ENCODE assay signal across 9 mouse cellular contexts in genomic region chr5:23993553-23993894, GRCm38 (mm10). TPM values are rescaled to one million over a fixed set of nuclear protein-coding genes. Genes with fewer than 3 reads are reported as not detected.
DNase-seq lines count a peak whose midpoint lies in the region; ATAC-seq and TF ChIP-seq lines count a peak whose summit lies in the region.
"Had no signal": no experiment of that assay in that cellular context is flagged by ENCODE, and none has a peak within 500 bp of the region (broad histone marks: within the 10 kb centered on the region; RNA-seq: fewer than 3 reads in every experiment).

No protein-coding gene starts in this region.

- no peak for TF ChIP-seq EP300 in stomach, postnatal 0 days (optimal IDR thresholded peaks at IDR 0.05)

- no peaks in the 10 kb centered on the region for H3K9me3 ChIP-seq in heart, embryonic 12.5 days (replicated peaks)
- no peaks in the 10 kb centered on the region for H3K9me3 ChIP-seq in stomach, embryonic 14.5 days (ENCODE audit: control insufficient read depth, low read depth, low read length)
- H3K9me3 ChIP-seq in stomach, postnatal 0 days (ENCODE audit: control insufficient read depth, low read length), result no peaks in the 10 kb centered on the region
- no peaks in the 10 kb centered on the region for H3K9me3 ChIP-seq in limb, embryonic 15.5 days

- no peaks in the 10 kb centered on the region for H3K27me3 ChIP-seq in heart, embryonic 12.5 days (replicated peaks)
- H3K27me3 ChIP-seq in stomach, embryonic 14.5 days (ENCODE audit: control insufficient read depth, insufficient read depth, low read length), result no peaks in the 10 kb centered on the region
- H3K27me3 ChIP-seq in stomach, postnatal 0 days (ENCODE audit: control insufficient read depth, insufficient read depth, low read length), result no peaks in the 10 kb centered on the region
- H3K27me3 ChIP-seq in limb, embryonic 15.5 days, result no peaks in the 10 kb centered on the region

- H3K4me1 ChIP-seq in heart, embryonic 12.5 days (replicated peaks), result peaks cover 31% of the 10 kb centered on the region
- H3K4me1 ChIP-seq in stomach, embryonic 14.5 days (ENCODE audit: control insufficient read depth, insufficient read depth, low read length), result peaks cover 5% of the 10 kb centered on the region; the same call in 1 of the 2 replicates
- no peaks in the 10 kb centered on the region for H3K4me1 ChIP-seq in stomach, postnatal 0 days (replicated peaks; ENCODE audit: control insufficient read depth, insufficient read depth)
- H3K4me1 ChIP-seq in limb, embryonic 15.5 days, result peaks cover 13% of the 10 kb centered on the region

- peak overlapping the region; percentile 83 for H3K27ac ChIP-seq in heart, embryonic 12.5 days (ENCODE audit: poor library complexity, severe bottlenecking)
- H3K27ac ChIP-seq in stomach, embryonic 14.5 days (ENCODE audit: low read length), result 0 out of 2 replicates have a peak overlapping the region, but pooled peaks have one; percentile 10
- H3K27ac ChIP-seq in stomach, postnatal 0 days (replicated peaks), result no peak overlapping the region
- peak overlapping the region; percentile 74 for H3K27ac ChIP-seq in limb, embryonic 15.5 days

- no peak overlapping the region for H3K4me3 ChIP-seq in heart, embryonic 12.5 days
- H3K4me3 ChIP-seq in stomach, embryonic 14.5 days (ENCODE audit: low read depth, low read length), result no peak overlapping the region
- no peak overlapping the region for H3K4me3 ChIP-seq in stomach, postnatal 0 days (ENCODE audit: low read depth, low read length)
- no peak overlapping the region for H3K4me3 ChIP-seq in limb, embryonic 15.5 days

- H3K4me2 ChIP-seq in heart, embryonic 12.5 days, result peak overlapping the region; percentile 27; the same call in 1 of the 2 replicates
- H3K4me2 ChIP-seq in stomach, embryonic 14.5 days (replicated peaks; ENCODE audit: low read depth, low read length), result no peak overlapping the region
- H3K4me2 ChIP-seq in stomach, postnatal 0 days (replicated peaks; ENCODE audit: low read depth), result no peak overlapping the region
- H3K4me2 ChIP-seq in limb, embryonic 15.5 days, result no peak overlapping the region

- WGBS in heart, embryonic 12.5 days, result 49% methylated on average over 2 of the region's 2 CpGs
- WGBS in stomach, embryonic 14.5 days, result 25% methylated on average over 2 of the region's 2 CpGs
- WGBS in stomach, postnatal 0 days, result 21% methylated on average over 2 of the region's 2 CpGs
- WGBS in limb, embryonic 15.5 days, result 12% methylated on average over 2 of the region's 2 CpGs

- DNase-seq in heart, adult 9 months (ENCODE audit: low spot score in 2 of 2), result no peak
- no peak for DNase-seq in stomach, postnatal 0 days (ENCODE audit: low spot score)
- no peak for DNase-seq in frontal cortex, postnatal 36 days (ENCODE audit: low spot score in 2 of 2)
- DNase-seq in thymus, postnatal 14 days, result no peak
- no peak for DNase-seq in embryo, embryonic 9.5 days (ENCODE audit: extremely low spot score)
- DNase-seq: right cerebral cortex, postnatal 25 days had no signal

- no peak for ATAC-seq in heart, embryonic 12.5 days (ENCODE audit: insufficient number of reproducible peaks, low FRiP score)
- no peak for ATAC-seq in stomach, embryonic 14.5 days (ENCODE audit: insufficient number of reproducible peaks, insufficient read depth, low FRiP score, low read depth)
- ATAC-seq in stomach, postnatal 0 days (ENCODE audit: low FRiP score, low TSS enrichment), result no peak
- ATAC-seq in limb, embryonic 15.5 days (ENCODE audit: insufficient number of reproducible peaks, low FRiP score, low TSS enrichment, low read depth), result 0 out of 2 replicates have a peak, but pooled peaks have one; percentile 44

- peaks cover 11% of the 10 kb centered on the region for H3K36me3 ChIP-seq in heart, embryonic 12.5 days
- no peaks in the 10 kb centered on the region for H3K36me3 ChIP-seq in stomach, embryonic 14.5 days (ENCODE audit: control insufficient read depth, insufficient read depth, low read length)
- H3K36me3 ChIP-seq in stomach, postnatal 0 days (ENCODE audit: control insufficient read depth, insufficient read depth, low read length), result no peaks in the 10 kb centered on the region
- peaks cover 8% of the 10 kb centered on the region; the same call in 1 of the 2 replicates for H3K36me3 ChIP-seq in limb, embryonic 15.5 days

- no peak overlapping the region for H3K9ac ChIP-seq in heart, embryonic 12.5 days
- no peak overlapping the region for H3K9ac ChIP-seq in stomach, embryonic 14.5 days (replicated peaks; ENCODE audit: low read depth, low read length)
- H3K9ac ChIP-seq in stomach, postnatal 0 days (ENCODE audit: low read length), result no peak overlapping the region
- no peak overlapping the region for H3K9ac ChIP-seq in limb, embryonic 15.5 days

- TF ChIP-seq CTCF in stomach, postnatal 0 days (IDR thresholded peaks at IDR 0.05; ENCODE audit: low read depth), result no peak

RNA-seq across cellular contexts. Expression of gene Fam126a, which starts 37.0 kb away (rescaled TPM):
- polyA plus RNA-seq in heart, embryonic 12.5 days (2016; fragmentation: Nextera tagmentation; extraction: Ambion mirVana), result 51.5 and 51.7 TPM in 2 replicates
- 21.3 and 22.9 TPM in 2 replicates for polyA plus RNA-seq in stomach, embryonic 14.5 days (2014; fragmentation: Nextera tagmentation; extraction: Ambion mirVana)
- polyA plus RNA-seq in stomach, postnatal 0 days (2015; fragmentation: Nextera tagmentation; extraction: Ambion mirVana), result 4.9 and 5.0 TPM in 2 replicates
- polyA plus RNA-seq in limb, embryonic 15.5 days (2015; fragmentation: Nextera tagmentation; extraction: Ambion mirVana), result 31.0 and 31.2 TPM in 2 replicates
